Mouse (Mus musculus) gastrocnemius, postnatal 36 days (tissue): Measurements from ENCODE around the gene Fahd1. TPM values are rescaled to one million over a fixed set of nuclear protein-coding genes. Genes with fewer than 3 reads are reported as not detected.
A peak's percentile ranks its signal among the peaks of the same experiment; 100 is the strongest.

Experiments used
- DNase-seq, 2 experiments: peaks; one replicate each; pipeline ENCODE4 v3.0.0; 2022
- intact Hi-C: fragments of 180-260 bp; cut with DNase I; formaldehyde crosslinking; loops from one replicate; pipeline ENCODE4 v1.15.1; 2025
- total RNA-seq, 2 experiments: library from RNA; stranded (reverse); gene quantifications; 2 replicates each; pipeline ENCODE4 v1.2.3; 2021

Gene Fahd1
- total RNA-seq, 2 experiments from 2014 or later: 40.3 to 42.1 TPM

DNA sequence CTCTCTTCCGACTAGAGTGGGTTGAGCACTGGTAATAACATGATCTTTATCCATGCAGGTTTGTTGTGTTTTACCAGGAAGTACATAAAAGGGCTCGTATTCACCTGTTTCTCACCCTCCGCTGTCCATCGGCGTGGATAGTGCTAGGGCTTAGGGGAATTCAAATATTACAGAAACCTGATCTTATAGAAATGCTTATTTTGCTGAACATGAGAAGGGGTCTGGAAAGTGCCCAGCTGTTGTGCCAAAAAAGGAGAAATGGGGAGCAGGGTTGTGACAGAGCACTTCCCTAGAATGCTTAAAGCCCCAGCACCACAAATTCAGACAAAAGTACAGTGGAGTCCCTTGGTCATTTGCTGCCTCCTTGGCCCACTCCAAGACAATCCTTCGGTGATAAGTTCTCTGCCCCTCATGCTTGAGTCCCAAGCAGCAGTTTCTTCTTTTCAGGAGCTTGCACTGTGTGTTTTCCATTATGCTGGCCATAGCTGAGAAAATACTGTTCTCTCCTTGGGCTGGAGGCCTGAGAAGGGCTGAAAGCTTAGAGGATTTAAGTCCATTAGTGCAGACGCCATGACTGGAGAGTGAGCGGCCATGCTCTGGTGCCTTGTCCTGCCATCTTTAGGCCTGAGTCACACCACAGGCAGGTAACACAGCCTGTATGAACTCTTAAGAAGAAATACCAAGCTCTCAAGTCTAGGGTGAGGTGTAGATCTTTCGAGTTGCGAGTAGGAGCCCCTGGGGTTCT, 1.4 kb upstream of the Fahd1 start:
- intact Hi-C loops: loop anchor here (2.0 kb wide), 1 partner anchor 25 kb away; no protein-coding TSS in a partner anchor
- no peak for DNase-seq

DNA sequence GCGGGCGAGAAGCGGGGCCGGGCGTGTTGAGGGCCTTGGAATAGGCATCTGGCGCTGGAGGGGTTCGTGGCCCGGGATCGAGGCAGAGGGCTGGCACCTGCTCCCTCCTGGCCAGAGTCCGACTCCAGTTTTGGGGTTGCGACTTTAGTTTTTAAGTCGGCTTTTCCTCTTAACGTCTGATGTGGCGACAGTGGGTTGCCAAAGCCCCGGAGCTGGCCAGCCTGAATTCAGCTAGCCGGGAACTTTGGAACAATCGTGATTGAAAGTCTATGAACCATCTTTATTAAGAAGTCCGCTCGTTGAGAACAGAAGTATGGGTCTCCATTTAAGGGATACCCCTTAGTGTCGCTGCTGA, 586 bp upstream of the Fahd1 start:
- no peak for DNase-seq
- intact Hi-C loops: loop anchor here (2.0 kb wide), 1 partner anchor 26 kb away; no protein-coding TSS in a partner anchor

DNA sequence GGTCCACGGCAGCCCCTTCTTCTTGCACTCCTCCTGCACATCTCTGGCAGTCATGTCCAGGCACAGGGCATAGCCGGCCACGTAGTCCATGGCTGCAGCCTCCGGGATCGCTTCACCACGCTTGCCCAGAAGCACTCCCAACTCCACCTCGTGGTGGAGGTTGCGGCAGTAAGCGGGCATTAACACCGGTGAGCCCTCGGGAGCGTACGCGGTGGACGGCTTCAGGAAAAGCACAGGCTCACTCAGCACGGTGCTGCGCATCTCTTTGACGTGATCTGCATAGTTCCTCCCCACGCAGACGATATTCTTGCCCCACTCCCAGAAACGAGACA, 465 bp downstream of the Fahd1 start:
- intact Hi-C loops: loop anchor here (2.0 to 5.0 kb wide), 2 partner anchors 27 to 168 kb away; partner anchors contain the start of genes Cramp1l and Ift140
- peak in 1 of 2 experiments; percentile 35 for DNase-seq

DNA sequence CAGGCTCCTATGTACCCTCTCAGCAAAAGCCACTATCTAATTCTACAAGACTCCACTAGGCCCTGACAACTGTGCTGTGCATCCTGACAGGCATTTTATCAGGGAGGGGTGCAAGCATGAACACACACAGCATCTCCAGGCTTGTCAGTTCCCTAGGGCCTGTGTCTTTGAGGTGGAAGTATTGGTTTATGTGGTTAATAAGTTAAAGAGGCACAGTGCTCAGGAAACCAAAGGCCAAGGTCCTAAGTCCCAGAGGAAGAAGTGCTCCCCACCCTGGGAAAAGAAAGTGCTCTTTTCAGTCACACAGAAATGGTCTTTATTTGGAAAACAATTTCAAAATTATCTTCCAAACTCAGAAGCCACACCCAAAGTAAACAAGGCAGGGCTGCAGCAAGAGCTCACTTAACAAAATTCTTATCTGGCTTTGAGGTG, 1.5 kb downstream of the Fahd1 start:
- intact Hi-C loops: loop anchor here (5.0 kb wide), 1 partner anchor 169 kb away; the partner anchor contains the start of genes Cramp1l and Ift140
- no peak for DNase-seq

DNA sequence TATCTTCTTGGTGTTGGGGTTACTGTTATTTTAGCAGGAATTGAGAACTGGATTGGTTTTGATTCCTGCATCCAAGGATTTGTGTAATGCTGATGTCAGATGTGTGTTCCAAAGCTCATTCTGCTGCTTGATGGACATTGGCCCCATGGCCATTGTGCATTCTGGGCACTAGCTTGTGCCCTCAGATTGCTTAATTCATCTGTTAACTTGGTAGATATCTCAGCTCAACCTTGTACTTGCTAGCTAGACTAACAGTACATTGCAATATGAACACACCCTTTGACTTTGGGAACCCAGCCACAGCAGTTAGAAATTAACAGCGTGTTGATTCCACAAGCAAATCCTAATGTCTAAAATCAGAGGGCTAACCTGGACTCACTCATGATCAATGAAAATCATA, 2.8 kb downstream of the Fahd1 start:
- intact Hi-C loops: loop anchor here (5.0 kb wide), 1 partner anchor 170 kb away; the partner anchor contains the start of genes Cramp1l and Ift140
- no peak for DNase-seq

DNA sequence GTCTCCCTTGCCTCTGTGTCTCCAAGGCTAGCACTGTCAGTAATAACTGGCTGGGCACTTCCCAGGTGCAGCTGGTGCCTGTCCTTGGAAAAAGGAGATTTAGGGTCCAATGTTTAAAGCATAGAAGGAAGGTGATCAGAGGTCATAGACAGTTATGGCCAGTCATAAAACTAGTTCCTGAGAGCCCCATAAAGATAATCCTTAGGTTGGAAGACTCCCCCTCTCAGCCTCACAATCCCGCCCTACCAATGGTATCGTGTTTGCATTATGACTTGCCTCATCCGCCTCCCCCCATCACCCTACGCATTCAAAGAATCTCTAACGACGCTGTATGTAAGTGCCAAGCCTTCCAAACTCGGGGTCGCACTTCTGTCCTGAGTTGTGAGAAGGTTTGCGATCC, 5.6 kb downstream of the Fahd1 start:
- intact Hi-C loops: no loop called here
- no peak for DNase-seq

DNA sequence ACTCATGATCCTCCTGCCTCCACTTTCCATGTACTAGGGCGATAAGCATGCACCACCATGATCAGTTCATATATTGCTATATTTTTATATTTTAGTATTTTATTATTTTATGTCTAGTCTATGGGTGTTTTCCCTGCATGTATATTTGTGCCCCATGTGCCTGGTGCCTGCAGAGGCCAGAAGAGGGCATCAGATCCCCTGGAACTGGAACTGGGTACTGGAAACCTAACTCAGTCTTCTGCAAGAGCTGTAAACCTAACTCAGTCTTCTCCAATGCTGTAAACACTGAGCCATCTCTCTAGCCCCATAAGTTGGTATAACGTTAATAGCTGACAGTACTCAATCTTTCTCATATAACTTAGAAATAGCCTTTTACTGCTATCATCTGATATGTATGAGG, 7.5 kb downstream of the Fahd1 start:
- intact Hi-C loops: no loop called here
- DNase-seq: no peak

DNA sequence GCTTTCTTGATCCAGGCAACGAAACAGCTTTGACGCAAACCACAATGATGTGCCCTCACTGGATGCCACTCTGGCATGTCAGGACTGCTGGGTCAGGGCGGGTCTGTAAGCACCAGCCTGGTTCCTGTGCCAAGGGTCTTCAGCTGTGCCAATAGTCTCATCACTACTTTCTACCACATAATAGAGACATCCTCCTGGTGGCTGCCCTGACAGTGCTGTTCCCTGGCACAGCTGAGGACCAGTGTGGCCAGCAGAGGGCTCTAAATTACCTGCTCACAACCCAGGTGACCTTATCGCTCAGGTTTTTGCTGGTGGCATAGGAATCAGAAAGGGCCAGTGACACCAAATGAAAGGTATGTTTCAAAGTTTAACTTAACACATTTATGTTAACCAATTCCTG, 9.0 kb downstream of the Fahd1 start:
- intact Hi-C loops: no loop called here
- DNase-seq: no peak

DNA sequence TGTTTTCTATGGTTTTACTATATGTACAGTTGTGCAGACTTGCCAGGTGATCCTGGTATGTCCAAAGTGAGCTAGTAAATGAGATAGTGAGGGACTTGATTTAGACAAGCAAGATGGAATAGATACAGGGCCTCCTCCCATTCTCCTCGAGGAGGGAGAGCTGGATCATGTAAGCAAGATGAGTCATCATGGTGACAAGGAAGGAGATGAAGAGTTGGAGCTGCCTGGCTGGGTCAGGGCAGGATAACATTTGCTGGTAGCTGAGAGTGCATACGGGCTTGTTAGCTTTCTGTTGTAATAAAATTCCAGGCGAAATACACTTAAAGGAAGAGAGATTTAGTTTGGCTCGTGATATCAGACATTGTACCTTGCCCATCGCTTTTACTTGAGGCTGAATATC, 9.8 kb downstream of the Fahd1 start:
- DNase-seq: no peak
- intact Hi-C loops: no loop called here

DNA sequence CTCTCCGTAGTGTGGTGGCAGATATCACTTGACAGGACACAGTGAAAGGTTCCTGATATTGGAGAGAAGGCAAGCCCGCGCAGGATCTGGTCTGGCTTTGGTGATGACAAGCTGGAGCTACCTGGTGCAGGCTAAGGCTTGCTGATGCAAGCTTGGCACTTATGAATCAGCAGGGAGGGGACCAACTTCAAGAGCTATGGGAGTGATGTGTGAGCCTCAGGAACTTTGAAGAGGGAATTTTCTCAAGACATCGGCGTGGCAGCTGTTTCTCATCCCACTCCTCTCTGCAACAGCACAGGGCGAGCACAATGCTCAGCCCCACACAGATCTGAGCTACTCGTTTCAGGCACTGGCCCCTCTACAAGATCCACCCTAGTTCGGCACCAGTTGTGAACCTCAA, 10.3 kb downstream of the Fahd1 start, which contains the start of gene Hagh:
Gene Hagh, plus strand, starts transcription at position 302 of the 400 bp plus-strand sequence.
- DNase-seq: no peak
- intact Hi-C loops: no loop called here

DNA sequence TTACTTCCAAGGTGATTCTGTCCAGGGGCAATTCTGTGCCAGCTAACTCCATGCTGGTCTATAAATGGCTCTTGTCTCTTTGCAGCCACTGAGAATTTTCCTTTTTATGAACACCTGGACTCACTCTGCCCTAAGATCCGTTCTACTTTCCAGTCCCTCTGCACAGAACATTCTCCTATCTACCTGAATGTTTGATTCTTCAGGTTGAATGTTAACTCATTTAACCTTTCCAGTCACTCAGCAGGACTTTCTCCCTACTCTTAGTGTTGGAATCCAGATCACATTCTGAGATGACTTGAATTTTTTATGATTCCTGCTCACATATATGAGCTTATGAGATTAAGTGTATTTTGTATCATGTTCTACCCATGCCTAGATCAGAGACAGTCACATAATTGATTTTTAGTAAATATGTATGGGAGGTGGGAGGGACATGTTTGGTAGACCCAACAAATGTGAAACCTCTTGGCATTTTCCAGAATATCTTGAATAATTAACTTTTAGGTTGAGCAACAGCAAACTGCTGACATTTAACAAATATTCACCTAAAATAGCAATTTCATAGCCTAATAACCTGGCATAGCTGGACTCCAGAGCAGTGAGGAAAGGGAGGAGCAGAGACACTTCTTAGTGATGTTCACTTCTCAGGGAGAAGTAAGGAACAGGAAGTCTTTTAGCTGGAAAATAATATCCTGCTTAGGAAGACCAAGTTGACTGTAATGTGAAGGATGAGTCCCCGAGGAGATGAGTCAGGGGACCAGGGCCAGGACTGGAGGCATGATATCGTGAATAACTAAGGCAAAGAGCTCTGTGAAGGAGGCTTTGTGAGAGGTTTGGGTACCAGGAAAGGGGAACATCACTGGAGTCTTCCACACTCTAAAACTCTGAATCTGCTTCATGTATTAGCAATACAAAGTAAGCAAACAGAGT, 28.5 kb downstream of the Fahd1 start:
- intact Hi-C loops: no loop called here
- no peak for DNase-seq

DNA sequence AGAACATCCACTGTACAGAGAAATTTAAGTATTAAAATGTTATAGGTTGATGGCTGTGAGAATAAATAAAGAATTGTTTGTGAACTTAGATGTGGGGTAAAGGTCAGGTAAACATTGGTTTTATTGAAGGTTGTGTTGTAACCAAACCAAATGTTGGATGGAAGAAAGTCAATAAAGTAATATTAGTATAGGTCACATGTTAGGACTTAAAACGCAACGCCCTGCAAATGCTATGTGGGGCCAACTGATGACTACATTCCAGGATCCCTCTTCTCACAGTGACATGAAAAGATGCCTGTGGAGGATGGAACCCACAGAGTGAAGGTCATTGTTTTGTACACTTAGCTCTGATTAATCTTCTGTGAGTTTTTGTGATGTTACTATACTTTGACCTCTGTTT, 30.7 kb downstream of the Fahd1 start:
- intact Hi-C loops: loop anchor here (2.0 kb wide), 1 partner anchor 73 kb away; no protein-coding TSS in a partner anchor
- DNase-seq: no peak

DNA sequence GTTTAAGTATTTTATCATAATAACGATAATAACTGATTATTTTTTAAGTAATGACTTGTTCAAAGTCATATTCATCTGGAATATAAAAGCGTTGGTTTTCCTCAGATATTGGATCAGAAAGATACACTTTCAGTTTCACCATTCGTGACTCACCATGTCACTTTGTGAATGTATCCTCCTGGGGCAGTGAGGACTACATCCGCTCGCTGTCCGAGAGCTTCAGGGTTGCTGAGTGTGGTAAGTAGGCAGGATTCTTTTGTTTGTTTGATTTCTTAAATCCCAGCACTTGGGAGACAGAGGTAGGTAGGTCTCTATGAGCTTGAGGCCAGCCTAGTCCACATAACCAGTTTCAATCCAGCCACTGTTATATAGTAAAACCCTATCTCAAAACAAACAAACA, 32.0 kb downstream of the Fahd1 start:
- no peak for DNase-seq
- intact Hi-C loops: loop anchor here (2.0 kb wide), 1 partner anchor 71 kb away; no protein-coding TSS in a partner anchor

DNA sequence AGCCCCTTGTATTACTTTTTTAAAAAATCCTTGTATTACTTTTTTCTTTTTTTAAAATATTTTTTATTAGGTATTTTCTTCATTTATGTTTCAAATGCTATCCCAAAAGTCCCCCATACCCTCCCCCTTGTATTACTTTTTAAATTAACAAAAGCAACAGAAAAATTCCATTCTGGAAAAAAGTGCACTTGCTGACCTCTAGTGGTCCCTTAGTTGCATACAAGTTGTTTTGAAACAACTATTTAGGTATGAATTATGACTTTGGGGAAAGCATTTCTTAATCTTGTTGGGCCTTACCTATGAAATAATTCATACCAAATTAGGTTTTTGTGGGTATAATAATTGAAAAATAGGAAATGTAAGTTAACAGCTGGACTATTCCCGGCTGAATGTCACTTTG, 32.7 kb downstream of the Fahd1 start:
- intact Hi-C loops: no loop called here
- no peak for DNase-seq

DNA sequence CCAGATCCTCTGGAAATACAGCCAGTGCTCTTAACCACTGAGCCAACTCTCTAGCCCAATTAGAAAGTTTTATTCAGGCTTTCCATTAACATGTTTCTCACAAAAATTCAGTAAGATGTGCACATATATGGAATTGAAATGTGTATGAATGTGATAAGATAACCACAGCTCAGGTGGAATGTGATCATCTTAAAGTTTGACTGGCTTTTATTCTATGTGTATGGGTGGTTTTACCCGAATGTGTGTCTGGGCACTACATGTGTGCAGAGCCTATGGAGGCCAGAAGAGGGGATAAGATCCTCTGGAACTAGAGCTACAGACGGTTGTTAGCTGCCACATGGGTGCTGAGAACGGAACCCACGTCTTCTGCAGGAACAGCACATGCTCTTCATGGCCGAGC, 34.9 kb downstream of the Fahd1 start:
- intact Hi-C loops: no loop called here
- no peak for DNase-seq

DNA sequence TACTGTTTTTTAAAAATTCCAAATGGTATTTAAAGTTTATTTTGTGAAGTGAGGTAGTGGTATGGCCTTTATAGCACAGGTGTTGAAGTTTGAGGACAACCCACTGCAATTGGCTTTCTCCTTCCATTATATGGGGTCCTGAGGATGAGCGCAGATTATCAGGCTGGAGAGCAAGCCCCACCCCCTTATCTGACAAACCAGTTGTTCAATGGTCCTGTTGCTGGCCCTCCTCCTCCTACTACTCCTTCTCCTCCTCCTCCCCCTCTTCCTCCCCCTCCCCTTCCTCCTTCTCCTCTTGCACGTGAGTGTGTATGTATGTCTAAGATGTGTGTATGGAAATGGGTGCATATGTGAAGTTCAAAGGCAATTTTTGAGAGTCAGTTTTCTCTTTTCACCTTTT, 37.9 kb downstream of the Fahd1 start:
- DNase-seq: no peak
- intact Hi-C loops: no loop called here

DNA sequence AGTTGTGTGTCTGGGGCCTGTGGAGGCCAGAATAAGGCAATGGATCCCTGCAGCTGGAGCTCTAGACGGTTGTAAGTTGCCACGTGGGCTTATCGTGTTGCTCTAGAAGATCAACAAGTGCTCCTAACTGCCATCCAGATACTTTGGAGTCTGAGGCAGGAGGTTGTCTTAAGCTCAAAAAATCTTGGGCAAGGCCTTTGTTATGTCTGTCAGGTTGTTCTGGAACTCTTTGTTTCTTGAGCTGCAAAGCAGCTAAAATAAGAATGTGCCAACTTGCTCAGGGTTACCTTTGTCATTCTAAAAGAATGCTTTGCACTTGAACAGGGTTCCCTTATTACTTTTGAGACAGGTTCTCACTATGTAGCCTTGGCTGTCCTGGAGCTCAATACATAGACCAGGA, 39.0 kb downstream of the Fahd1 start:
- intact Hi-C loops: no loop called here

DNA sequence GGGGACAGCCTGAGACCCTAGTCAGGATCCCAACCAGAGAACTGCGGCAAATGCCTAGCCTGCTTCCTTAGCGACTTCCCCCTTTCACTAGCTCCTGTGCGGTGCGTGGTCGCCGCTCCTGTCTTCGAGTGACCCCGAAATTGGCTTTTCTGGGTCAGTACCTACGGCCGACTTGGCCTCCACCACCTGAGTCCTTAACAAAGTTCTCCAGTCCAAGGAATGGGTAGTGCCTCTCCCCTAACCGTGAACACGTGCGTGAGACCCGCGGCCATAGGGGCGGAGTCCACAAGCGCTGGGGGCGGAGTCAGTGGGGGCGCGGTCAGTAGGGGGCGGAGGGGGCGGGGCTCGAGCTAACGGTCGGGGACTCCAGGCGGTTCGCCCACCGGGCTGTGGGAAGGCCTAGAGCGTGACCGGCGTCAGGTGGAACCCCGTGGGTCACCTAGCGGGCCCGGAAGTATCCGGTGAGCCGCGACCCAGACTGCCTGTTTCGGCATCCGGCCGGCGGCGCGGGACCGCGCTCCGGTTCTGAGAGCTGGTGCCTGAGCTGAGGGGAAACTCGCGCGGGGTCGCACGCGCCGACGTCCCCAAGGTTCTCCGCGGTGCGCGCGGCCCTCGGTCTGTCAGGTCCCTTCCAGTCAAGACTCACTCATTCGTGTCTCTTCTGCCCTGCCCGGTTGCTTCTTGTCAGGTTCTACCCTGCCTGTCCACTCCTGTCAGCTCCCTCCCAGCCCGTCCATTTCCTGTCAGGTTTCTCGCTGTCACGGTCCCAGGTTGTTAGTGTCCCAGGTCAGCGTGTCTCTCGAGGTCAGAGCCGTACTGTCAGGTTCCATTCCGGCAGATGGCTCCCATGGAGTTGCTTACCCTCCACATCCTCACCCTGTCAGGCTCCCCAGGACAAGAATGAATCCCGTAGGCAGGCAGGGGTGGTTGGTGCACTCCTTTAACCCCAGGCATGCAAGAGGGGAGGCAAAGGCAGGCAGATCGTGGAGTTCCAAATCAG, 45.9 kb downstream of the Fahd1 start, which contains the start of gene Meiob:
Gene Meiob, plus strand, starts transcription at position 338 of the 1,000 bp plus-strand sequence.
- intact Hi-C loops: no loop called here
- peak; percentile 22 to 28 for DNase-seq

More for the DNA sequence above, 39.0 kb downstream of the Fahd1 start:
- DNase-seq: no peak

DNA sequence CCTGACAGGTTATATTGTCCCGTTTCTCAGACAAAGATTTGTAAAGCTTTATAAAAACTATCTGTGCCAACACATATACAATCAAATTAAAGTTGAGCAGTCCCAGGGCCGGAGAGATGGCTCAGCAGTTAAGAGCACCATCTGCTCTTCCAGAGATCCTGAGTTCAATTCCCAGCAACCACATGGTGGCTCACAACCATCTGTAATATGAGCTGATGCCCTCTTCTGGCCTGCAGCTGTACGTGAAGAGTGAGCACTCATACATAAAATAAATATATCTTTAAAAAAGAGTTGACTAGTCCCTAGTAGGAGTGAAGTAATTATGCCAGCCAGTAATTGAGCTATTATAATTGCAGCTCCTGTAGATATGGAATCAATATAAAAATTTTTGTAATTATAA, 49.6 kb downstream of the Fahd1 start:
- intact Hi-C loops: no loop called here
- DNase-seq: no peak

DNA sequence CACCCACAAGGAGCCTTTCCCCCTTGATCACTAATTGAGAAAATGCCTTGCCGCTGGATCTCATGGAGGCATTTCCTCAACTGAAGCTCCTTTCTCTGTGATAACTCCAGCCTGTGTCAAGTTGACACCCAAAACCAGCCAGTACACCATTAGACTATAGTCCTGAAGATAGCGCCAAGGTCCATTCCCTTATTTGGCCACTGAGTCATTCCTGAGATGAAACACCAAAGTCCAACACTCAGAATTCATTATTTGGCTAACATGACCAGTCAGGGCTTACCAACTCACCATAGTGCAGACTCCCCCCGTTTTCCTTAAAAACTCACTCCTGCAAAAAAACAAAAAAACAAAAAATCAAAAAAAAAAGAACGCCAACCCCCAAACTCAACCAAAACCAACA, 50.7 kb downstream of the Fahd1 start:
- no peak for DNase-seq

More for the DNA sequence above, 50.7 kb downstream of the Fahd1 start:
- intact Hi-C loops: no loop called here
